Mouse (Mus musculus): ENCODE data around the gene Olfr1490. TPM values are rescaled to one million over a fixed set of nuclear protein-coding genes. Genes with fewer than 3 reads are reported as not detected.
"Not testable (repeated sequence)": the region's sequence is repeated elsewhere in the genome, so short reads cannot be mapped to it uniquely, and the experiment has no call there.

Gene Olfr1490
- total RNA-seq (2021): not detected
- long read RNA-seq, experiment 1: 0 reads
- long read RNA-seq, experiment 2: 0 reads

- no peak for DNase-seq
These were observed at the start of gene Olfr1490 for GRCm38 (mm10) chr19:13650791-13651190. TSS of gene Olfr1490 (plus strand) at chr19:13651091.

- not testable (repeated sequence) for DNase-seq
These were observed 33.8 kb upstream of the Olfr1490 start, which contains the start of gene Olfr1487 for GRCm38 (mm10) chr19:13617075-13617474. TSS of gene Olfr1487 (plus strand) at chr19:13617375.

- DNase-seq: no peak
These were observed 19.6 kb upstream of the Olfr1490 start, which contains the start of gene Olfr1489 for GRCm38 (mm10) chr19:13631321-13631720. TSS of gene Olfr1489 (plus strand) at chr19:13631621.

- DNase-seq: no peak
These were observed 46.1 kb downstream of the Olfr1490 start, which contains the start of gene Olfr1491 for GRCm38 (mm10) chr19:13696968-13697367. TSS of gene Olfr1491 (plus strand) at chr19:13697268.

Small RNA genes within 50 kb of the gene (microRNA-seq; reads per million reads assigned to microRNA genes)
- 0 reads per million in 2 experiments for gene Gm23931 (ENCODE audit: borderline replicate concordance in 2 of 2)

Other genes starting within 250 kb of the Olfr1490 start
- not detected for gene Olfr1469, start 243.2 kb upstream of the Olfr1490 start, total RNA-seq (2021)
- gene Olfr1471, start 207.7 kb upstream of the Olfr1490 start, total RNA-seq (2021): not detected
- not detected for gene Olfr1472, start 195.0 kb upstream of the Olfr1490 start, total RNA-seq (2021)
- gene Olfr1474, start 181.5 kb upstream of the Olfr1490 start, total RNA-seq (2021): not detected
- not detected for gene Olfr1475, start 170.9 kb upstream of the Olfr1490 start, total RNA-seq (2021)
- gene Olfr1477, start 150.5 kb upstream of the Olfr1490 start, total RNA-seq (2021): not detected
- not detected for gene Olfr1480, start 123.2 kb upstream of the Olfr1490 start, total RNA-seq (2021)
- not detected for gene Olfr1484, start 67.6 kb upstream of the Olfr1490 start, total RNA-seq (2021)
- gene Olfr1487, start 33.7 kb upstream of the Olfr1490 start, total RNA-seq (2021): not detected
- not detected for gene Olfr1489, start 19.5 kb upstream of the Olfr1490 start, total RNA-seq (2021)
- not detected for gene Olfr1491, start 46.2 kb downstream of the Olfr1490 start, total RNA-seq (2021)
- gene Olfr1493-ps1, start 72.2 kb downstream of the Olfr1490 start, total RNA-seq (2021): not detected
- not detected for gene Olfr1494, start 88.6 kb downstream of the Olfr1490 start, total RNA-seq (2021)
- gene Olfr1495, start 113.5 kb downstream of the Olfr1490 start, total RNA-seq (2021): not detected
- gene Olfr1496, start 126.8 kb downstream of the Olfr1490 start, total RNA-seq (2021): not detected
- not detected for gene Olfr1497, start 147.1 kb downstream of the Olfr1490 start, total RNA-seq (2021)
- not detected for gene Olfr1499, start 168.4 kb downstream of the Olfr1490 start, total RNA-seq (2021)
- gene Olfr1500, start 179.4 kb downstream of the Olfr1490 start, total RNA-seq (2021): not detected
- gene Olfr1501, start 199.6 kb downstream of the Olfr1490 start, total RNA-seq (2021): not detected
- not detected for gene Olfr1502, start 210.7 kb downstream of the Olfr1490 start, total RNA-seq (2021)
- gene Olfr1504, start 246.8 kb downstream of the Olfr1490 start, total RNA-seq (2021): not detected